Mouse (Mus musculus) stomach, postnatal 0 days (tissue): ENCODE measurements around the gene Mef2d. TPM values are rescaled to one million over a fixed set of nuclear protein-coding genes. Genes with fewer than 3 reads are reported as not detected.
"Not testable (repeated sequence)": the region's sequence is repeated elsewhere in the genome, so short reads cannot be mapped to it uniquely, and the experiment has no call there.

Experiments used
- ATAC-seq: fragments of 200-750 bp; cut with Nextera tagmentation; 2 replicates; pipeline ENCODE4 v1.8.0; 2017; ENCODE audit not compliant: low FRiP score, low TSS enrichment
- DNase-seq: peaks from one replicate; pipeline ENCODE4 v3.0.0-alpha.2; 2016; ENCODE audit warnings: low spot score
- H3K27ac ChIP-seq: fragments of 300-500 bp; sonication (generic); replicated peaks from 2 replicates; pipeline ENCODE4 v1.5.1; 2014; ENCODE audit warnings: mild to moderate bottlenecking, control low read depth
- H3K27me3 ChIP-seq: fragments of 300-500 bp; sonication (generic); 2 replicates; pipeline ENCODE4 v1.6.1; 2014; ENCODE audit warnings: low read length; ENCODE audit not compliant: control insufficient read depth, insufficient read depth
- H3K36me3 ChIP-seq: fragments of 300-500 bp; sonication (generic); 2 replicates; pipeline ENCODE4 v1.6.1; 2014; ENCODE audit warnings: low read length, mixed read lengths; ENCODE audit not compliant: control insufficient read depth, insufficient read depth
- H3K4me1 ChIP-seq: fragments of 300-500 bp; sonication (generic); replicated peaks from 2 replicates; pipeline ENCODE4 v1.6.1; 2014; ENCODE audit warnings: antibody characterized with exemption; ENCODE audit not compliant: control insufficient read depth, insufficient read depth
- H3K4me2 ChIP-seq: fragments of 300-500 bp; sonication (generic); replicated peaks from 2 replicates; pipeline ENCODE4 v1.6.1; 2014; ENCODE audit warnings: low read depth, mild to moderate bottlenecking, control low read depth, moderate library complexity
- H3K4me3 ChIP-seq: fragments of 300-500 bp; sonication (generic); 2 replicates; pipeline ENCODE4 v1.5.1; 2014; ENCODE audit warnings: low read depth, low read length, control low read depth
- H3K9ac ChIP-seq: fragments of 300-500 bp; sonication (generic); 2 replicates; pipeline ENCODE4 v1.6.1; 2014; ENCODE audit warnings: mild to moderate bottlenecking, low read length, control low read depth, mixed read lengths
- H3K9me3 ChIP-seq: fragments of 300-500 bp; sonication (generic); 2 replicates; pipeline ENCODE4 v1.6.1; 2016; ENCODE audit warnings: low read length; ENCODE audit not compliant: control insufficient read depth
- CTCF ChIP-seq: IDR thresholded peaks from 2 replicates; pipeline ENCODE4 v1.5.1; 2016; ENCODE audit warnings: antibody characterized with exemption, low read depth, mild to moderate bottlenecking, moderate library complexity
- EP300 ChIP-seq: optimal IDR thresholded peaks from 2 replicates; pipeline ENCODE3; 2016; ENCODE audit warnings: antibody characterized with exemption
- WGBS: fragments of 180-500 bp; shearing (Covaris S2); extraction: QIAGEN DNeasy Blood & Tissue Kit; methylation state at CpG from one replicate; pipeline ENCODE4 v1.1.7; 2014; 5-methylcytosine and 5-hydroxymethylcytosine counted together
- polyA plus RNA-seq: library from polyadenylated mRNA; unstranded; fragments of >200 nt; fragmentation: Nextera tagmentation; extraction: Ambion mirVana; gene quantifications from 2 replicates; pipeline ENCODE4 v1.2.1, GENCODE M21; 2015

Gene Mef2d
- polyA plus RNA-seq, 1 experiment from 2014 or later, result 10.6 TPM

DNA sequence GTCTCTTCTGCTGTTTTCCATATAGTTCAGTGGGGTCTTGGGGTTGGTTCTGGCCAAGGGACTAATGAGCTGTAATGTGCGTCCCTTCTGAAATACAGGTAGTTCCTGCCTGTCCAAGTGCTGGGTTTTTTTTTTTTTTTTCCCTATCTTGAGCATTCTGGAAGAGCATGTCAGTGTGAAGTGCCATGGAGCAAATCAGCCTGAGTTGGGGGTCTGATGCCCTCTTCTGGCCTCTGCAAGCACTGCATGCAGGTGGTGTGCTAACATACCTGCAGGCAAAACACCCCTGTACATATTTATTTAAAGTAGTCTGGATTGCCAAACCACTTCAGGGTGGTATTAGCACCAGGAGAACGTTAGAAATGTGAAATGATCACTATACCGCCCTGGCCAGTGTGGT, 31.2 kb downstream of the Mef2d start:
- TF ChIP-seq CTCF (peak; percentile 82), EP300 (no peak)
- Histone ChIP-seq H3K4me3 (no peak overlapping the region), H3K4me1 (peaks cover 5% of the 10 kb centered on the region; the same call in 1 of the 2 replicates), H3K27ac (0 out of 2 replicates have a peak overlapping the region, but pooled peaks have one; percentile 0), H3K27me3 (no peaks in the 10 kb centered on the region), H3K4me2 (no peak overlapping the region), H3K9ac (no peak overlapping the region), H3K9me3 (no peaks in the 10 kb centered on the region), H3K36me3 (peaks cover 22% of the 10 kb centered on the region)
- DNase-seq (peak; percentile 75), ATAC-seq (no peak)
- WGBS, result 40% methylated on average over 3 of the region's 3 CpGs

DNA sequence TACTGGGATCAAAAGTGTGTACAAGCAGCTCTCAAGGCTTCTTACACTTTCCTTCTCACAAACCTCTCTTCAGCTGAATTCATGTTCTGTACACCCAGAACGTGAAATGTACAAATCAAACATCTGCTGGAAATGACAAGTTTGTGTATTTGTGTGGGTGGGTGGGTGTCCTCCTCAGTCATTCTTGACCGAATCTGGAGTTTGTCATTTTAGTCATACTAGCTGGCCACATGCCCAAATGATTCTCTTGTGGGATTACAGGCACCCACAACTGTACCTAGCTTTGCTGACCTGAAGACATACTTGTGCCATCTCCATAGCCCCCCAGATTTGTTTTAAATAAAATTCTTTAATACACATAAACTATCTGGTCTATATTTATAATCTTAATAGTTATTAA, 32.7 kb downstream of the Mef2d start:
- Histone ChIP-seq H3K27ac (no peak overlapping the region), H3K4me3 (no peak overlapping the region), H3K27me3 (no peaks in the 10 kb centered on the region), H3K4me2 (no peak overlapping the region), H3K9me3 (no peaks in the 10 kb centered on the region), H3K9ac (no peak overlapping the region), H3K36me3 (peaks cover 14% of the 10 kb centered on the region), H3K4me1 (peaks cover 5% of the 10 kb centered on the region; the same call in 1 of the 2 replicates)
- WGBS, result 50% methylated on average over 2 of the region's 2 CpGs
- no peak for DNase-seq
- no peak for TF ChIP-seq EP300
- no peak for TF ChIP-seq CTCF
- ATAC-seq, result no peak

DNA sequence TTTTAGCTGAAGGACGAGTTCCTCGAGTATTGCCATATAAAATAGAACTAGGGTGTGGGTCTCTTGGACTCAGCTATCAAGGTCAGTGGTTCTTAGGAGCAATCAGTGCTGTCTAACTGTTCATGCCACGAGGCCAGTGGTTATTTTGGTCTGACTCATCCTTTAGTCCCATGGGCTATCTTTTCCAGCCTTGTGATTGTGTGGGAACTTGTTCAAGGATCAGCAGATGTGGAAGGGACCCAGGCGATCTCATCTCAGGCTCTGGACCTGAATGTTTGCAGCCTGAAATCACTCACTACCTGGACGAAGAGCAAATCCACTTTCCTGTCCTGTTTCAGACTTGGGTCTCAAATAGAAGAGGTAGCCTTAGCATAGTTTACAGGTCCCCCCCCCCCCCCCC, 34.9 kb downstream of the Mef2d start:
- TF ChIP-seq EP300, result no peak
- no peak for TF ChIP-seq CTCF
- peak overlapping the region; percentile 53 for H3K4me2 ChIP-seq
- DNase-seq (no peak), ATAC-seq (no peak)
- 56% methylated on average over 5 of the region's 5 CpGs for WGBS
- H3K9ac ChIP-seq, result peak overlapping the region; percentile 72
- H3K36me3 ChIP-seq, result no peaks in the 10 kb centered on the region
- no peaks in the 10 kb centered on the region for H3K9me3 ChIP-seq
- H3K27me3 ChIP-seq, result no peaks in the 10 kb centered on the region
- peak overlapping the region; percentile 97 for H3K27ac ChIP-seq
- peak overlapping the region; percentile 50 for H3K4me3 ChIP-seq
- peaks cover 5% of the 10 kb centered on the region; the same call in 1 of the 2 replicates for H3K4me1 ChIP-seq

DNA sequence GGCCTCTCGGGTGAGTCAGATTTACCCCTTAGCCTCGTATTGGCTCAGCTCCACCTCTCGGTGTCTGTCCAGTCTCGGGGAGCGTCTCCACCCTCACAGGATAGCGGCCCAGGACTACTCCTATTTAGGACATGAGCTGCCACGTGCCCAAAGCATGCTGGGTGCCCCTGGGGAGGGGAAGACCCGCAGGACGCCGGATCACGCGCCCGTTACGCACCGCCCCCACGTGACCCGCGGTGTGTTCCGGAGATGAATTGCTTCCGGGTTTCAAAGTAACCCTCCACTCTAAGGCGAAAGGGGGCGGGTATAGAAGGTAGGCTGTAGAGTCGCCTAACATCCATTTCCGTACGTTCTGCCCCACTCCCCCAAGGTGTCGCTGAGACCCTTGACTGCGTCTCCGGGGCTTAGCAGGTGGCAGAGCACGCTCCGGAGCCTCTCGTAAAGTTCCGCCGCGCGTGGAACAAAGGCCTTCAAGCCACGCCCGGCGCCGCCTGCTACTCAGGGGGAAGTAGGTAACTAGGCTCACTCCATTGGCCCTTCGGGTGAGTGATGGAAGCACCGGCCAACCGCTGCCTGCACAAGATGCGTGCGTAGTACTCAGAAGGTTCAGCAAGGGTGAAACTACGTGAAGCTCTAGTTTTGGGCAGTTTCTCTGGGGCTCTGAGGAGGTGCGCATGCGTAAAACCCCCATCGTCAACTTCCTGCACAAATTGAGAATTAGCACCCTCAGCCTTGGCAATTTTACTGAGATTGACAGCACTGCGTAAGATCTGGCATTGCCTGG, 35.6 kb downstream of the Mef2d start:
- ATAC-seq (peak; percentile 98), DNase-seq (peak; percentile 98)
- H3K27ac ChIP-seq, result peak overlapping the region; percentile 97
- H3K27me3 ChIP-seq, result no peaks in the 10 kb centered on the region
- peak overlapping the region; percentile 50 for H3K4me3 ChIP-seq
- H3K4me2 ChIP-seq, result peak overlapping the region; percentile 53
- peak overlapping the region; percentile 72 for H3K9ac ChIP-seq
- TF ChIP-seq CTCF (peak; percentile 21; the same call in 1 of the 2 replicates), EP300 (peak; percentile 89)
- no peaks in the 10 kb centered on the region for H3K36me3 ChIP-seq
- peaks cover 5% of the 10 kb centered on the region; the same call in 1 of the 2 replicates for H3K4me1 ChIP-seq
- WGBS, result under 1% methylated on average over 49 of the region's 49 CpGs
- no peaks in the 10 kb centered on the region for H3K9me3 ChIP-seq

DNA sequence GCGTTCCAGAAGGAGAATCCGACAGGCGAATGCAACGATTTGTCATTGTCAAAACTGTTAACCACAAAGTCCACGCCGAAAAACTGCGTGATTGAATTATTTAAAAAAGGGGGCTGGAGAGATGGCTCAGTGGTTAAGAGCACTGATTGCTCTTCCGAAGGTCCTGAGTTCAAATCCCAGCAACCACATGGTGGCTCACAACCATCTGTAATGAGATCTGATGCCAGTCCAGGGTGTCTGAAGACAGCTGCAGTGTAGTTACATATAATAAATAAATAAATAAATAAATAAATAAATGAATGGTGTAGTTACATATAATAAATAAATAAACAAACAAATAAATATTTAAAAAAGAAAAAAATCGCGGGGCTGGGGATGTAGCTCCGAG, 36.2 kb downstream of the Mef2d start:
- WGBS, result 26% methylated on average over 11 of the region's 11 CpGs
- not testable (repeated sequence) for H3K36me3 ChIP-seq, H3K4me1 ChIP-seq, ATAC-seq, H3K9me3 ChIP-seq, H3K9ac ChIP-seq, DNase-seq, H3K27me3 ChIP-seq
- peak overlapping the region; percentile 50 for H3K4me3 ChIP-seq
- peak overlapping the region; percentile 53 for H3K4me2 ChIP-seq
- H3K27ac ChIP-seq, result peak overlapping the region; percentile 97

DNA sequence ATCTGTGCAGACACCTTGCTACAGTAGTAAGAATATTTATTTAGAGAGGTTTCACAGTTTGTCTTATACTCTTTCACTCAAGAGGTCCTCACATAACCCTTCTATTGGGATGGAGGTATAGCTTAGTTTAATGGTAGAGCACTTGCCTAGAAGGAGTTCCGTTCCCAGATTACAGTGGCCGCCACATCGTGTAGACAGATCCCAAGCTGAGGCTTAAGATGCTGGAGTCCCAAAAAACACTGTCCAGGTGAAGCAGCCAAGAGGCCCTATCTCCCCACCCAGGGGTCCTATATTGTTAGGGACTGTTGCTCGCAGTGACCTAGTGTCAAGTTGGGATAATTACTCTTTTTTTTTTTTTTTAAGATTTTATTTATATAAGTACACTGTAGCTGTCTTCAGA, 36.8 kb downstream of the Mef2d start:
- Histone ChIP-seq H3K9ac (no peak overlapping the region), H3K27ac (no peak overlapping the region), H3K4me2 (no peak overlapping the region), H3K27me3 (no peaks in the 10 kb centered on the region), H3K9me3 (no peaks in the 10 kb centered on the region), H3K36me3 (no peaks in the 10 kb centered on the region), H3K4me1 (peaks cover 5% of the 10 kb centered on the region; the same call in 1 of the 2 replicates), H3K4me3 (no peak overlapping the region)
- no peak for TF ChIP-seq CTCF
- TF ChIP-seq EP300, result no peak
- DNase-seq (no peak), ATAC-seq (no peak)
- WGBS, result 91% methylated on average over 4 of the region's 4 CpGs
